Mouse (Mus musculus): Measurements from ENCODE around the gene Tle6.

Gene Tle6

DNA sequence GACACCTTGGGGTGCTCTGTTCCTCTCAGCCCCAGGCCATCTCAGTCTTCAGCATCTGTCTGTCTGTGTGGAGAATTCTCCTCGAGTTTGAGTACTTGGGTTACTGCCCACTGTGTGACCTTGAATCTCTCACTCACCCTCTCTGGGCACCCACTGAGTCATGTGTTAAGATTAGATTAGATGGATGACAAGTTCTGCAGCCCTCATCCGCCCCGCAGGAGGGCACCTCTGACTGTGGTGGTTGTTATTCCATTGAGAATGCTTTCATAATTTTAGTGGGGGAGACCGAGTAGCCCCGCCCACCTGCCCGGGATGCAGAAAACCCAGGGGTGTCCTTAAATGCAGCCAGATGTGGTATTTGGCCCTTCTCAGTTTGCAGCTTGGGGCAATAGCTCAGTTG is 37.4 kb downstream of the Tle6 start:
- DNase-seq (ENCODE audit: low spot score in 2 of 2), result no peak

DNA sequence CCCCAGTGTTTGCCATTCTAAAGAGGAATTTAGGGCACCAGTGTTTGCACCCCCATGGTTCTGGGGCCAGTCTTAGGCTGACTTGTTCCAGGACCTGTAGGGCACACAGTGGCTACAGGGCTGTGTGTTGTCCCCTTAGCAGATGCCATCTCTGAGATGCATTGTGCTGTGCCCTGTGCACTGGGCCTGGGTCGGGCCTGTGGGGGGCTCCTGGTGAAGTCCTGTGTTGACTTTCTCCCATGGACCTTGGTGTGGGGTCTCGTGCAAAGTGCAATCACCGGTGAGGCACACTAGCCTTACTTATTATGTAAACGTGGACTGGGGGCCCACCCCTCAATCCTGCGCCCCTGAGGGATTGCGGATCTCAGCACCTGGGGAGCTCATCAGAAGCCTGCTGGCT is 38.5 kb downstream of the Tle6 start:
- no peak for DNase-seq (ENCODE audit: low spot score in 2 of 2)

DNA sequence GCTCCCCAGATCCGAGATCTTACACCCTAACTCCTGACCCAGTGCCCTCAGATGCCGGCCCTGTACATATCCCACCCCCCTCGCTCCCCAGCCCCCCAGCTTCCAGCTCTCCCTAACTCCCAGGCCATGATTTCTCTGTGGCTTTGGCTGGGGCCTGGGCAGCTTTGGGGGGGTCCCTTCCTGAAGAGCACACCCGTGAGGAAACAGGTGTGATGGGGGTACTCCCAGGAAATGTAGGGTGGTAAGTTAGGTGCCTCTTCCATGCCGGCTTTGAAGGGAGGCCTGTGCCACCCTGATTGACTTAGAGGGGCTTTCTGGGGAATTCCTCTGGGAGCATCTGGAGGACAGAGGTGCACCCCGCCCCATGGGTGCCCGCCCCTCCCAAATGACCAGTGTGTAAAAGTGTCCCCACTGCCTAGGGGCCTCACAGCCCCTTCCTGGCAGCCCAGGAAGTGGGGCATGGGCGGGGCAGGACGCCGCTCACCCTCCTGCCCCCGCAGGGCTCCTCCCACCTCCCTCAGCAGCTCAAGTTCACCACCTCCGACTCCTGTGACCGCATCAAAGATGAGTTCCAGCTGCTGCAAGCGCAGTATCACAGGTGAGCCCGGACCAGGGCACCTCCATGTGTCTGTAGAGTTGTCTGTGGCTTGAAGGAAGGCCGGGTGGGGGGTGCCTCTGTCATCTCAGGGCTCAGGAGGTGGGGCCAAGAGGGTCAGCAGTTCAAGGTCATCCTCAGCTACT is 40.0 kb downstream of the Tle6 start:
- no peak for DNase-seq (ENCODE audit: low spot score in 2 of 2)

DNA sequence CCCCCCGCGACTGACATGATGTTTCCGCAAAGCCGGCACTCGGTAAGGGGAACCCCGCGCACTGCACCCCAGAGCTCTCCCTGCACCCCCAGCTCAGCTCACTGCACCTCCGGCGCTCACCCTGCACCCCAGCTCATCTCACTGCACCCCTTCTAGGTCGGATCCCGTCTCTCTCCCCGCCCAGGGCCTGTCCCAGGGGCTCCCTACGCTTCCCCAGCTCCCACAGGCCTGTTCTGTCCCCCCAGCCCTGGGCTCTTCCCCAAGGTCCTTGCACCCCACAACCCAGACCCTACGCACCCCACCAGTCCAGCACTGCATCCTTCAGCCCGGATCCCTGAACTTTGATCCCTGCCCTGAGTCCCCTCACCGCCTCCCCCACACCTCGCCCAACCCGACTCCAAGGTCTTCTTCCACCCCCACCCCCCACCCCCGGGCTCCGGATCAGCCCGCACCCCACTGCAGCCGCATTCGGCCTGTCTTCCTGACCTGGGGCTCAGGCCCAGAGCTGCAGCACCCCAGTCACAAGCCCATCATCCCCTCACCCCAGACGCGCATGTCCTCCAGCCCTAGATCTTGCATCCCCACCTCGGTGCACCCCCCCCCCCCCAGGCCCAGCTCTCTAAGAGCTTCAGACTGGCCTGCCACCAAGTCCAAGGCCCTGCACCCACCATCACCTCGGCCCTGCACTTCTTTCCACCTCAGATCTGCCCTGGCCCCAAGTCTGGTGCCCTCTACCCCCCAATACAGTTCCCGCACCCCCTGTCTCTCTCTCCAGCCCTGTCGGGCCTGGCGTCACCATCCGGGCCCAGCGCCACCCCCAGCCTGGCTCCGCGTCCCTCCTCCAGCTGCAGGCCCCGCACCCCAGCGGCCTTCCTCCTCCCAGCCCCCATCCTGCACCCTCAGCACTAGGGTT is 41.0 kb downstream of the Tle6 start:
- DNase-seq (ENCODE audit: low spot score in 2 of 2), result peak in 1 of 2 experiments; percentile 56

DNA sequence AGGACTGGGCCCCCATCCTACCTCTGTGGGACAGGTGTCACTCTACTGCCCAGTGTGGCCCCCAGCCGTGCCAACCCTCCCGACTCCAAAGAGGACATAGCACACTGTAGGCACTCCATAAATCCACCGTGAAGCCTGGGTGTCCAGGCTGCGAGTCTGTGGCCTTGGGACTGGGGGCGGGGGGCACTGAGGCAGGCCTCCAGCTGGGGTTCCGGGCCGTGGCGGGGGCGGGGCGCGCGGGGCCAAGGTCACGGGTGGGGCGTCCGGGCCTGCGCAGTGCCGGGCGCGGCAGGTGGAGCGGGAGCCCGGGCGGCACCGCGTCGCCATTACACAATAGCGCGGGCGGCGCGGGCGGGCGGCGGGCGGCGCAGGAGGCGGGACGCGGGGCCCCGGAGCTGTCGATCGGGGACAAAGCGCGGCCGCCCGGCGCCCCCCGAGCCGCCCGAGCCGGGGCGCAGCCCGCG is 41.7 kb downstream of the Tle6 start, which contains the start of gene Aes:
Gene Aes, plus strand, starts transcription at position 326 of the 464 bp plus-strand sequence.
- peak in 1 of 2 experiments; percentile 69 for DNase-seq (ENCODE audit: low spot score in 2 of 2)

DNA sequence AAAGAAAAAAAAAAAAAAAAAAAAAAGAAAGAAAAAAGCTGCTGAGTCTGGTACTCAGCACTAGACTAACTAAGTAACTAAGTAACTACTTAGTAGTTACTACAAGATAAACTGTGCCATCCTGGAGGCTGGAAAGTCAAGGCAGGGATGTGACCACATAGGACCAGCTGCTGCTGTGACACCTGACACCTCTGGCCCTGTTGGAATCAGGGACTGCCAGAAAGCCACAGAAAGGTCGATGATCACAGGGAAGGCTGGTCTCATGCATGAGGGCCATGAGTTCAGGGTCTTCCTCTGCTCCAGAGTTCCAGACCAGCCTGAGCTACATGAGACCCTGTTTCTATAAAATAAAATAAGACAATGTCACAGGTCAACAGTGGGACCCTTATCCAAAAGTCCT is 43.4 kb downstream of the Tle6 start:
- no peak for DNase-seq (ENCODE audit: low spot score in 2 of 2)

DNA sequence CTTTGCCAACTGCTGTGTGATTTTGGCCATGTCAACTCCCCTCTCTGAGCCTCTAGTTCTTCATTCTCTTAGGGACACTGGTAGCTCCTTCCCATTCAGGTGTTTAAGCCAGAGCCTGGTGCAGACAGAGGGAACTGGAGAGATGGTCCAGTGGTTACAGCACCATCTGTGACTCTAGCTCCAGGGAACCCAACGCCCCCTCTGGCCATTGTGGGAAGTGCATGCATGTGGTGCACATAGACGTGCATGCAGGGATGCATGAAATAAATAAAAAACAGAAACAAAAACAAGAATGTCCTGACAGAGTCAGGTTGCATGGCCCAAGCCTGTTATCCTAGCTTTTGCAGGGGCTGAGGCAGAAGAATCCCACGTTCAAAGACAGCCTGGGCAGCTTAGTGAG is 44.6 kb downstream of the Tle6 start:
- DNase-seq (ENCODE audit: low spot score in 2 of 2), result no peak

DNA sequence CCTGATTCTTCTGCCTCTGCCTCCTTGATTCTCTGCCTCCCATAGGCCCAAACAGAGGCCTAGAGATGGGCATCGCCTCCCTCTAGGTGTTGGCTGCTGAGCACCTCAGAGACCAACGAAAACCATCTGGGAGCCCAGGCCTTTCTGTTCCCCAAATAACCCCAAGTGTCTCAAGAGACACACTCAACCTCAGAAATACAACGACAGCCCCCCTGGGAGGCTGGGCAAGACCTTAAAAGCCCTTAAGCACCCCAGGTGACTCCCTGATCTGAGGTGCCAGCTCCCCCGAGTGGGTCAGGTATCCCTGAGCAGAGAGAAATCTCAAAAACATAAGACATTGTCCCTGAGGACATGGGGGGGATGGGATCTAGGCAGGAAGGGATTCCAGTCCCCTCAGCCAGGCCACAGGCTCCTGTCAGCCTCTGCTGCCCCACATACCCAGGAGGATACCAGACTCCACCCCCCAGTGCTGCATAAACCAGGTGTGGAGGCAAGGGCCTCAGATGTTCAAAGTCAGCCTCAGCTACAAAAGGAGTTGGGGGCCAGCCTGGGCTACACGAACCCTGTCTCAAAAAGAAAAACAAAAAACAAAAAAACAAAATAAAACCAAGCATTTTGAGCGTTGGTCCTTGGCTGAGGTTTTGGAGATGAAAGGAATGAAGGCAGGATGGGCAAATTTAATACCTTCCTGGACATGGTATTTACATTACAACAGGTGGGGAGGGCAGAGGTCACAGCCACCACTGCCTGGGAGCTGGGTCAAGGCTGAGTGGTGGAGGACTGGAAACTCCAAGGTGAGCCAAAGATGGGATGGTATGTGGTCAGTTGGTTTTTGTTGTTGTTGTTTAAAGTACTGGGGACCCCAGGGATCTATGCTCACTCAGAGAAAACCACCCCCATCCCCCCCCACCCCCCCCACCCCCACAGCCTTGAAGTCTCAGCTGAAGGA is 46.8 kb downstream of the Tle6 start:
- DNase-seq (ENCODE audit: low spot score in 2 of 2), result no peak

DNA sequence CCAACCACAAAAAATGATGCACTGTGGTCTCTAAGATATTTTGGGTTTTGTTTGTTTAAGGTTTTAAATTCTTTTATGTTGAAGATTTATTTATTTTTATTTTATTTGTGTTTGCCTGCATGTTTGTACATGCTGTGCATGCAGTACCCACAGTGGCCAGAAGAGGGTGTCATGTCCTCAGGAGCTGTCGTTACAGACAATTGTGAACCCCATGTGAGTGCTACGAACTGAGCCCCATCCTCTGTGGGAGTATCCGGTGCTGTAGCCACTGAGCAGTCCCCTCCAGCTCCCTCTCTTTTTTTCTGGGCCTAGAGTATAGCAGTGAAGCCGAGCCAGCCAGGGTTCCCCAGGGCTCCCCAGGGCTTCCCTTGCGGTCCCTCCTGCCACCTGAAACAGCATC is 47.6 kb downstream of the Tle6 start:
- DNase-seq (ENCODE audit: low spot score in 2 of 2), result no peak

DNA sequence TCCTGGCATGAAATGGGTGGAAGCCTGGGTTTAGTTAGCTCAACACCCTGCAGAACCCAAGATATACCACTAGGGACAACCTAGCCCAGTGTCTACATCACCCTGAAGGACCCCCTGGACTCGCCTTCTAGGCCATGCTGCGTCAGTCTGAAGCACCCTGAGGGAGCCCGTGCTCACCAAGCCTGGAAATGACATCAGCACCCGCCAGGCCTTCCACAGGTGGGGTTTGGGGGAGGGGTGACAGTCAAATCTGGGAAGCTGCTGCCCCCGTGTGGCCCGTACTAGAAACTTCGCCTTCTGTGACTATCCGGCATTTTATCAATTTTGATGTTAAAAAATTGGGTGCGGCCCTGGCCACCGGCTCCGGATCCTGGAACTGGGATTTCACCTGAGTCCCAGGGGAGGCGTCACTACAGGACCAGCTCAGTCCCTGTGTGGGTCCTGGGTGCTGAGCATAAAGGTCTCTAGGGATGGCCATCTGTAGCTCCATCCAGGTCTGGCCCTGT is 49.2 kb downstream of the Tle6 start:
- DNase-seq (ENCODE audit: low spot score in 2 of 2), result peak in 1 of 2 experiments; percentile 68

DNA sequence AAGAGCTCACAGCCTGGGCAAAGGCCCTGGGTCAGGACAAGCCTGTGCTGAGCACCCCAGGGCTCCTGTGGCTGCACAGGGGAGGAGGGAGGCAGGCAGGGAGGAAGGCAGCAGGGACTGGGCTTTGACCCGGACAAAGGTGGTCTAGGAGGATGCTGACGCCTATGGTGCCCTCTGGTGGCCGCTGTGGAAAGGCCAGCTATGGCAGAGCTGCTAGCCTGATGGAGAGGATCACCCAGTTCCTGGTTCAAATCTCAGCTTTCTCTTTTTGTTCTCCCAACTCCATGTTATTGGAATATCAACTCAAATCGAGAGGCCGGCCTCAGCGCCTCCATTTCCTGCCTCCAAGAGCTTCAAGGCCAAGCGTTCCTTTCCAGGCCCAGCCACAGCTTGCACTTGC is 50.6 kb downstream of the Tle6 start:
- peak in 1 of 2 experiments; percentile 68 for DNase-seq (ENCODE audit: low spot score in 2 of 2)

DNA sequence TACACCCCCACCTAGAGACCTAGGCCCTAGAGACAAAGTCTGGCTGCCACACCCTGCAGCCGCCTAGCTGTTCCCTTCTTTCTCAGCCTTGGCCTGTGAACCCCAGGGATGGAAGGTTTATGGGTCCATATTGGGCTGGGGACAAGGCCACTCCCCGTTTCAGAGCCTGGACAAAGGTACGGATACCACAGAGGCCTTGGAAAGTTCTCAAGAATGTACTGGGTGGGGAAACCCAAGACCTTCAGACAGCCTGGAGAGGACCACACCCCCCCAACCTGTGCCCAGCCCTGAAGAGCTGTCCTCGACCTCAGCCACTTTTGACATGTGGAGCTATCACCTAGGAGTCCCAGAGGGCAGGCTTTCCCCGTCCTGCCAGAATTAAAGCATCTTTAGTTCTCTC is 51.9 kb downstream of the Tle6 start:
- DNase-seq (ENCODE audit: low spot score in 2 of 2), result no peak

DNA sequence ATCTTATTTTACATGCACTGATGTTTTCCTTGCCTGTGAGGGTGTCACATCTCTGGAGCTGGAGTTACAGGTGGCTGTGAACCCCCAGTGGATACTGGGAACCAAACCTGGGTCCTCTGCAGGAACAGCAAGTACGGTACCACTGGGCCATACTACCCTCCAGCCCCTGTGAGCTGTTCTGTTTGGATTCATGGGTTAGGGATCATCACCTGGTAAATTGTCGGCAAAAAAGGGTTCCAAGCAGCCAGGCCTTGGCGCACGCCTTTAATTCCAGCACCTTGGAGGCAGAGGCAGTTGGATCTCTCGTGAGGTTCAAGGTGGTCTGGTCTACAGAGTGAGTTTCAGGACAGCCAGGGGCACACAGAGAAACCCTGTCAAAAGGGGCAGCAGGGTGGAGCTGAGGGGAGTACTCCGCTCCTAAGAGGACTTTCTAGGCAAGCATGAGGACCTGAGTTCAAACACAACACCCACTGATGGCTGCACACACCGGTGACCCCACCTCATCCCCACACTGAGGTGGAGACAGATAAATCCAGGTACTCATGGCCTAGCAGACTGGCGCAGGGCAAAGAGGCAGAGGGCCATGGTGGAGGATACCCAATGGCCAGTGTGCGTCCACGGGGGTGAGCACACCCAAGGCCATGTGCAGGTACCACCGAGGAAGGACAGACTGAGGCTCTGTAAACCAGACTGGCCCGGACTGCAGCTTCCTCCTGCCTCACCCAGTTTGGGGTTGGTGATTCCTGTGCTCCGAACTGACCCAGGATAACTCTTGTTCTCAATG is 53.9 kb downstream of the Tle6 start:
- no peak for DNase-seq (ENCODE audit: low spot score in 2 of 2)

DNA sequence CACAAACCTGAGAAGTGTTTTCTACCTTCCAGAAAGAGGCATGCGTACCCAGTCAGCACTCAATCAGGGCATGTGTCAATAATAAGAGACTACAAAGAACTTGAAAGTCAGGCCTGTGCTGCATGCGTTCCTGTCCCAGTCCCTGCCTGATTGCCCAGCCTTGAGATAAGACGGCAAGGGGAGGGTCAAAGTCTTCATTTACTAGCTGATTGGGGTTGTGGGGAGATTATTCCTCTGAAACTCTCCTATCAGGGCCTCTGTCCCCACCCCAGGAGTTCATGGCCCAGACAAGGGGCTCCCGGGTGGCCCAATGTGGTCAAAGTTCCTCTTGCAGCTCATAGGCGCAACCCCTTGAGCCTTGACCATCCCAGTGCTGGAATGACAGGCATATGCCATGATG is 54.5 kb downstream of the Tle6 start:
- DNase-seq (ENCODE audit: low spot score in 2 of 2), result no peak

DNA sequence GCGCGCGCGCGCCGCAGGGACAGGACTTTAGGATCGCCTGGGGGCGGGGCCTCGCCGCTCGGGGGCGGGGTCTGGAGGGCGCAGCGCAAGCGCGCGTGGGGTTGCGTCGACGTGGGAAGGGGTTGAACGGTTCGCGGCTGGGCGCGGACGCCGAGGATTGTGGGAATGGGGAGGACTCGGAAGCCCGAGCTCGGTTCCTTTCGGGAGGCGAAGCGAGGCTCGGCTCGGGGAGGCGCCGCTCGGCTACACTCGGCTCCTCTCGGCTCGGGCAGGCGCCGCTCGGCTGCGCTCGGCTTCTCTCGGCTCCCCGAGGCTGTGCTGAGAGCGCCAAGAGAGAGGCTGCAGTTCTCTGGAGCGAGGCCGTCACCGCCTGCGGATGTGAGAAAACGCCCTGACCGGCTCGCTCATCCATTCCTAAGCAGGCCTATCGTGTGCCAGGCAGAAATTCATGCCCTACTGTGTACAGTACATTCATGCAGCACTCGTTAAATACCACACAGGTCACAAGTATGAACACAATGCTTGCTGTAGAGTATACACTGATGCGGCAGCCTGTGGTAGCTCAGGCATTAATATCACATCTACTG is 55.6 kb downstream of the Tle6 start, which contains the start of gene Gna11:
Gene Gna11, minus strand, starts transcription at position 30 of the 587 bp plus-strand sequence.
- DNase-seq (ENCODE audit: low spot score in 2 of 2), result peak; percentile 98 to 100

DNA sequence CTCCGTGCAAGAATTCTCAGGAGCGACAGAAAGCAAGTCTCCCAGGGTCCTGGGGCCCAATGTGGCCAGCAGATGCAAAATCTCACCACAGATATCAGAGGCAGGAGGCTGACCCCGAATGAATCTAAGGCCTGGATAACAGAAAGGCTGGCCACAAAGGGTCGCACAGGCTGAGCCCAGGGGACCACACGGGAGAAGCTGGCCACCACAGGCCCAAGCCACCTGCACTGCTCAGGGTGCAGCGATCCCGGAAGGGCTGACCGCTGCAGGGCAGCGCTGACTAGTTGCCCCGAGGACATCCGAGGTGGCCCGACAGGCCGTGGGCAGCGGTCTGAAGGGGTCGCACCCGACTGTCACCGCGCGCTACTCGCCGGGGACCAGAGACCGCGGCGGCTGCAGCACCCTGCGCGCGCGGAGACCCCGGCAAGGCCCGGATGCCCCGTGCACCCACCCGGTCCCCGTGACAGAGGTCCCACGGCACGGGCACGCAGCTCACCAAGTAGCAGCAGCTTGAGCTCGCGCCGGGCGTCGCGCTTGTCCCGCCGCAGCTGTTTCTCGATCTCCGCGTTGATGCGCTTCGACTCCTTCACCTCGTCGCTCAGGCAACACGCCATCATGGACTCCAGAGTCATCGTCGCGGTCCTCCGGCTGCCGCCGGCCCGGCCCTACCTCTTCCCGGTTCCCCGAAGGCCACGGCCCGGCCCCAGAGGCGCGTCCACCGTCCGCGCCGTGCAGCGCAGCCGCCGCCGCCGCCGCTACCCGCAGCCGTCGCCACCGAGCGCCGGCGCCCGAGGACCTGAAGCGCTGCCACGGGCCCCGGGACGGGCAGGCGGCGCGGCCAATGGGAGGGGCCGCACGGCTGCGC is 56.3 kb downstream of the Tle6 start:
- no peak for DNase-seq (ENCODE audit: low spot score in 2 of 2)

DNA sequence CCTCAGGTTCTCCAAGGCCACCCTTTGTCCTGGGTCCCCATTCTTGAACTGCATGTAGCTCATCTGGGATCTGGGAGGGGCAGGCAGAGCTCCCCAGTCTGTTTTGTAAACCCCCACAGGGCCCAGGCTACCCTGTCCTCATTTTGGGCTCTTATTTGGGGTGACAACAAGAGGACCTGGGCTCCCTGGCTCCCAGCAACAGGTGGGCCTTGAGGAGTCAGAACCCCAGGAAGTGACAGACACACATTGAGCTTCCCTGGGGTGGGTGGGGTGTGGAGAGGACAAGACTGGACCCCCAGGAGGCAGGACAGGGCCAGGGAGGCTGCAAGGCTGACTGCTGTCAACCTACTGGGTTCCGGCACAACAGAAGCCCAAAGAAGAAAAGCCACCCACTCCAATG is 57.2 kb downstream of the Tle6 start:
- no peak for DNase-seq (ENCODE audit: low spot score in 2 of 2)

DNA sequence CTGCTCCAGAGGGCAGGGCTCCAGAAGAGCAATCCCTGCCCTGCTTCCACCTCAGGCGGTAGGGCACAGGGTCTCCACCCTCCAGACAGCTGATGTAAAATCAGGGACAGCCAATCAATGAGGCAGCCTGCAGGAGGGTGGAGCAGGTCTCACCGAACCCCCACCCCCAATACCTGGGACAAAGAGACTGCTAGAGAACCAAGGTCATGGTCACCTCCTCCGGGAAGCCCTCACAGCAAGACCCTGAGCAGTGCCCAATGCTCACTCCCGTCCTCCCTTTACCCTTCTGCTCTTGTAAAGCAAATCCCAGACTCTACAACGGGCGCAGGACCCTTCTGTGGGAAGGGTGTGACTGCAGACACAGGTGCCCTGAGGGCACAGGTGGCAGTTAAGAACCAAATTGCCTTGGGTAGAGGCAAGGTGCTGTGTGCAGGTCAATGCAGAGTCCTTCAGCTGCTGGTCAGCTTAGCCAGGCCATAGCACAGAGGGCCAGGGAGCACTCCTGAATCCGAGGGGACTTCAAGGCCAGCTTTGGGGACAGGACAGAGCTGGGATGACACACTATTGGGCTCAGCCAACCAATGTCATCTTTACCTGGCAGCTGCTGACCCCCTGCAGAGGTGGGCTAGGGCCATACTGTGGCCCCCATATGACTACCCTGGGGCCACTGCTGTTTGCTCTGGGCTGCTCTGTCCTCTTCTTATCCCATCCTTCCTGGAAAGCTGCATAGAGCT is 58.0 kb downstream of the Tle6 start:
- no peak for DNase-seq (ENCODE audit: low spot score in 2 of 2)

Measured in cerebellum, postnatal 4 days (tissue).